Mouse (Mus musculus) cerebellum, postnatal 25 days (tissue): ENCODE measurements around the gene Rab22a.

Experiments used
- DNase-seq, 2 experiments: peaks; one replicate each; pipeline ENCODE4 v3.0.0; 2021; ENCODE audit warnings: mixed read lengths in 2 of 2

Gene Rab22a

GRCm38 (mm10) chr2:173659057-173659925 is at the start of gene Rab22a:
Gene Rab22a, plus strand, starts transcription at chr2:173659760.
- DNase-seq, result peak; percentile 98 to 99

- no peak for DNase-seq
Observed at GRCm38 (mm10) chr2:173615378-173616081, 44.0 kb upstream of the Rab22a start.

GRCm38 (mm10) chr2:173616156-173616555 is 43.4 kb upstream of the Rab22a start:
- no peak for DNase-seq

- no peak for DNase-seq
Observed at GRCm38 (mm10) chr2:173619132-173619531, 40.4 kb upstream of the Rab22a start.

GRCm38 (mm10) chr2:173620645-173621044 is 38.9 kb upstream of the Rab22a start:
- DNase-seq, result no peak

- peak; percentile 17 to 32 for DNase-seq
Observed at GRCm38 (mm10) chr2:173622173-173622601, 37.4 kb upstream of the Rab22a start.

GRCm38 (mm10) chr2:173624667-173625066 is 34.9 kb upstream of the Rab22a start:
- DNase-seq, result no peak

- no peak for DNase-seq
Observed at GRCm38 (mm10) chr2:173625786-173626185, 33.8 kb upstream of the Rab22a start.

GRCm38 (mm10) chr2:173634106-173634505 is 25.5 kb upstream of the Rab22a start:
- DNase-seq, result peak; percentile 16 to 21

GRCm38 (mm10) chr2:173641370-173641769 is 18.2 kb upstream of the Rab22a start:
- no peak for DNase-seq

- no peak for DNase-seq
Observed at GRCm38 (mm10) chr2:173642262-173642999, 17.1 kb upstream of the Rab22a start.

GRCm38 (mm10) chr2:173647197-173647911 is 12.2 kb upstream of the Rab22a start:
- DNase-seq, result no peak

GRCm38 (mm10) chr2:173649762-173650161 is 9.8 kb upstream of the Rab22a start:
- DNase-seq, result no peak

GRCm38 (mm10) chr2:173653526-173653925 is 6.0 kb upstream of the Rab22a start:
- DNase-seq, result no peak

GRCm38 (mm10) chr2:173657736-173658135 is 1.8 kb upstream of the Rab22a start:
- no peak for DNase-seq

GRCm38 (mm10) chr2:173658517-173658916 is 1.0 kb upstream of the Rab22a start:
- DNase-seq, result no peak

GRCm38 (mm10) chr2:173659926-173660684 is 545 bp downstream of the Rab22a start:
- no peak for DNase-seq

GRCm38 (mm10) chr2:173662255-173662950 is 2.8 kb downstream of the Rab22a start:
- DNase-seq, result no peak

GRCm38 (mm10) chr2:173664736-173665135 is 5.2 kb downstream of the Rab22a start:
- DNase-seq, result no peak

GRCm38 (mm10) chr2:173665271-173665670 is 5.7 kb downstream of the Rab22a start:
- DNase-seq, result no peak

GRCm38 (mm10) chr2:173666876-173667275 is 7.3 kb downstream of the Rab22a start:
- no peak for DNase-seq
